Mouse (Mus musculus) neural tube, embryonic 11.5 days (tissue): ENCODE results near the gene Gna15. TPM values are rescaled to one million over a fixed set of nuclear protein-coding genes. Genes with fewer than 3 reads are reported as not detected.

Source experiments
- ATAC-seq: fragments of 200-750 bp; cut with Nextera tagmentation; 2 replicates; pipeline ENCODE4 v1.8.0; 2017; ENCODE audit warnings: moderate number of reproducible peaks, mild to moderate bottlenecking, moderate TSS enrichment, moderate library complexity; ENCODE audit not compliant: insufficient read depth, low FRiP score, low TSS enrichment
- DNase-seq: peaks from one replicate; pipeline ENCODE4 v3.0.0-alpha.2; 2015; ENCODE audit warnings: low spot score
- H3K27ac ChIP-seq: fragments of 300-500 bp; sonication (generic); 2 replicates; pipeline ENCODE4 v1.5.1; 2014; ENCODE audit warnings: low read depth, mild to moderate bottlenecking, low read length
- H3K27me3 ChIP-seq: fragments of 300-500 bp; sonication (generic); 2 replicates; pipeline ENCODE4 v1.6.1; 2014; ENCODE audit warnings: mild to moderate bottlenecking, low read length, mixed read lengths; ENCODE audit not compliant: control insufficient read depth, insufficient read depth
- H3K36me3 ChIP-seq: fragments of 300-500 bp; sonication (generic); 2 replicates; pipeline ENCODE4 v1.6.1; 2014; ENCODE audit warnings: mild to moderate bottlenecking, low read length, moderate library complexity, mixed read lengths; ENCODE audit not compliant: control insufficient read depth, insufficient read depth
- H3K4me1 ChIP-seq: fragments of 300-500 bp; sonication (generic); 2 replicates; pipeline ENCODE4 v1.6.1; 2014; ENCODE audit warnings: low read length, mixed read lengths; ENCODE audit not compliant: control insufficient read depth, insufficient read depth
- H3K4me2 ChIP-seq: fragments of 300-500 bp; sonication (generic); 2 replicates; pipeline ENCODE4 v1.6.1; 2014; ENCODE audit warnings: low read depth, mild to moderate bottlenecking, moderate library complexity
- H3K4me3 ChIP-seq: fragments of 300-500 bp; sonication (generic); 2 replicates; pipeline ENCODE4 v1.5.1; 2014; ENCODE audit warnings: low read depth, low read length
- H3K9ac ChIP-seq: fragments of 300-500 bp; sonication (generic); 2 replicates; pipeline ENCODE4 v1.6.1; 2014; ENCODE audit warnings: mild to moderate bottlenecking, low read length
- H3K9me3 ChIP-seq: fragments of 300-500 bp; sonication (generic); 2 replicates; pipeline ENCODE4 v1.6.1; 2016; ENCODE audit warnings: low read length; ENCODE audit not compliant: control insufficient read depth
- WGBS: fragments of 180-500 bp; shearing (Covaris S2); extraction: QIAGEN DNeasy Blood & Tissue Kit; methylation state at CpG from one replicate; pipeline ENCODE4 v1.1.7; 2014; 5-methylcytosine and 5-hydroxymethylcytosine counted together
- polyA plus RNA-seq: library from polyadenylated mRNA; unstranded; fragments of >200 nt; fragmentation: Nextera tagmentation; extraction: Ambion mirVana; gene quantifications from 2 replicates; pipeline ENCODE4 v1.2.1, GENCODE M21; 2014

Gna15 gene
- polyA plus RNA-seq, 1 experiment from 2014 or later, result 0.41 TPM

GRCm38 (mm10) chr10:81541363-81541762 lies 17.3 kb upstream of the Gna15 start:
- no peak overlapping the region for H3K27ac ChIP-seq
- H3K4me2 ChIP-seq, result no peak overlapping the region
- ATAC-seq (no peak), DNase-seq (no peak)
- H3K36me3 ChIP-seq, result no peaks in the 10 kb centered on the region
- peaks cover 25% of the 10 kb centered on the region for H3K4me1 ChIP-seq
- no peak overlapping the region for H3K9ac ChIP-seq
- H3K9me3 ChIP-seq, result no peaks in the 10 kb centered on the region
- no peak overlapping the region for H3K4me3 ChIP-seq
- H3K27me3 ChIP-seq, result no peaks in the 10 kb centered on the region
- WGBS, result 92% methylated on average over 5 of the region's 5 CpGs

- no peak overlapping the region for H3K4me3 ChIP-seq
- ATAC-seq, result no peak
- H3K27me3 ChIP-seq, result no peaks in the 10 kb centered on the region
- H3K4me2 ChIP-seq, result no peak overlapping the region
- H3K4me1 ChIP-seq, result peaks cover 17% of the 10 kb centered on the region
- no peaks in the 10 kb centered on the region for H3K9me3 ChIP-seq
- WGBS, result 87% methylated on average over 3 of the region's 3 CpGs
- H3K36me3 ChIP-seq, result no peaks in the 10 kb centered on the region
- no peak overlapping the region for H3K9ac ChIP-seq
- DNase-seq, result no peak
- H3K27ac ChIP-seq, result no peak overlapping the region
Observed at GRCm38 (mm10) chr10:81538321-81539048, 14.5 kb upstream of the Gna15 start.

GRCm38 (mm10) chr10:81537429-81537828 lies 13.4 kb upstream of the Gna15 start:
- no peaks in the 10 kb centered on the region for H3K27me3 ChIP-seq
- no peak for DNase-seq
- peaks cover 4% of the 10 kb centered on the region; the same call in 1 of the 2 replicates for H3K36me3 ChIP-seq
- no peak overlapping the region for H3K27ac ChIP-seq
- ATAC-seq, result no peak
- WGBS, result 85% methylated on average over 2 of the region's 2 CpGs
- H3K4me3 ChIP-seq, result no peak overlapping the region
- peaks cover 7% of the 10 kb centered on the region; the same call in 1 of the 2 replicates for H3K4me1 ChIP-seq
- H3K9me3 ChIP-seq, result no peaks in the 10 kb centered on the region
- no peak overlapping the region for H3K9ac ChIP-seq
- H3K4me2 ChIP-seq, result no peak overlapping the region

GRCm38 (mm10) chr10:81536734-81537133 lies 12.7 kb upstream of the Gna15 start:
- no peaks in the 10 kb centered on the region for H3K27me3 ChIP-seq
- H3K27ac ChIP-seq, result no peak overlapping the region
- peaks cover 7% of the 10 kb centered on the region for H3K36me3 ChIP-seq
- H3K9ac ChIP-seq, result no peak overlapping the region
- H3K4me2 ChIP-seq, result no peak overlapping the region
- no peak overlapping the region for H3K4me3 ChIP-seq
- H3K9me3 ChIP-seq, result no peaks in the 10 kb centered on the region
- 76% methylated on average over 6 of the region's 6 CpGs for WGBS
- ATAC-seq, result no peak
- H3K4me1 ChIP-seq, result 0 out of 2 replicates have a peak, but pooled peaks cover 1% of the 10 kb centered on the region
- no peak for DNase-seq

- peaks cover 9% of the 10 kb centered on the region for H3K36me3 ChIP-seq
- DNase-seq, result no peak
- H3K9me3 ChIP-seq, result no peaks in the 10 kb centered on the region
Observed at GRCm38 (mm10) chr10:81534826-81535225, 10.8 kb upstream of the Gna15 start.

GRCm38 (mm10) chr10:81526779-81527178 lies 2.8 kb upstream of the Gna15 start:
- Histone ChIP-seq H3K4me3 (no peak overlapping the region), H3K36me3 (peaks cover 2% of the 10 kb centered on the region; the same call in 1 of the 2 replicates), H3K4me2 (no peak overlapping the region), H3K4me1 (no peaks in the 10 kb centered on the region), H3K27ac (no peak overlapping the region), H3K27me3 (peaks cover 2% of the 10 kb centered on the region; the same call in 1 of the 2 replicates), H3K9me3 (no peaks in the 10 kb centered on the region), H3K9ac (no peak overlapping the region)
- DNase-seq (peak; percentile 75), ATAC-seq (no peak)
- 9% methylated on average over 14 of the region's 14 CpGs for WGBS

More at GRCm38 (mm10) chr10:81534826-81535225, 10.8 kb upstream of the Gna15 start:
- no peak overlapping the region for H3K4me2 ChIP-seq
- H3K4me3 ChIP-seq, result no peak overlapping the region
- H3K4me1 ChIP-seq, result no peaks in the 10 kb centered on the region
- no peak overlapping the region for H3K27ac ChIP-seq
- 61% methylated on average over 16 of the region's 16 CpGs for WGBS
- no peak overlapping the region for H3K9ac ChIP-seq
- no peak for ATAC-seq
- no peaks in the 10 kb centered on the region for H3K27me3 ChIP-seq

- DNase-seq (no peak), ATAC-seq (no peak)
- H3K4me1 ChIP-seq, result no peaks in the 10 kb centered on the region
- H3K36me3 ChIP-seq, result peaks cover under 1% of the 10 kb centered on the region; the same call in 1 of the 2 replicates
- no peak overlapping the region for H3K4me2 ChIP-seq
- peaks cover 5% of the 10 kb centered on the region; the same call in 1 of the 2 replicates for H3K27me3 ChIP-seq
- H3K9me3 ChIP-seq, result no peaks in the 10 kb centered on the region
- WGBS, result 70% methylated on average over 12 of the region's 13 CpGs
- no peak overlapping the region for H3K4me3 ChIP-seq
- H3K27ac ChIP-seq, result no peak overlapping the region
- H3K9ac ChIP-seq, result no peak overlapping the region
Observed at GRCm38 (mm10) chr10:81525017-81525694, 1.1 kb upstream of the Gna15 start.

- Histone ChIP-seq H3K36me3 (no peaks in the 10 kb centered on the region), H3K27ac (no peak overlapping the region), H3K4me1 (no peaks in the 10 kb centered on the region), H3K9me3 (no peaks in the 10 kb centered on the region), H3K9ac (no peak overlapping the region), H3K4me2 (no peak overlapping the region), H3K27me3 (peaks cover 5% of the 10 kb centered on the region; the same call in 1 of the 2 replicates), H3K4me3 (no peak overlapping the region)
- ATAC-seq (no peak), DNase-seq (no peak)
- 18% methylated on average over 19 of the region's 19 CpGs for WGBS
Observed at GRCm38 (mm10) chr10:81523570-81523969, 455 bp downstream of the Gna15 start.
